Mouse (Mus musculus) liver, adult 2 months (tissue): ENCODE results near the gene Zrsr1.

Experiments used
- CTCF ChIP-seq: fragments of 200-500 bp; IDR thresholded peaks from 2 replicates; pipeline ENCODE4 v1.5.1; 2011; ENCODE audit warnings: low read depth, low read length, control low read depth
- POLR2A ChIP-seq: fragments of 200-500 bp; IDR thresholded peaks from 2 replicates; pipeline ENCODE4 v1.6.1; 2011; ENCODE audit warnings: low read length, control low read depth; ENCODE audit not compliant: insufficient read depth; ENCODE audit errors: extremely low read depth

- no peak for TF ChIP-seq CTCF
- TF ChIP-seq POLR2A: no peak
Measured at GRCm38 (mm10) chr11:22937716-22938316, 34.0 kb upstream of the Zrsr1 start.
